Mouse (Mus musculus): ENCODE results near the gene Snrpa.

Gene Snrpa

GRCm38 (mm10) chr7:27198779-27199178 is 2.7 kb upstream of the Snrpa start:
- no peak for DNase-seq (ENCODE audit: low spot score in 2 of 2)

DNA sequence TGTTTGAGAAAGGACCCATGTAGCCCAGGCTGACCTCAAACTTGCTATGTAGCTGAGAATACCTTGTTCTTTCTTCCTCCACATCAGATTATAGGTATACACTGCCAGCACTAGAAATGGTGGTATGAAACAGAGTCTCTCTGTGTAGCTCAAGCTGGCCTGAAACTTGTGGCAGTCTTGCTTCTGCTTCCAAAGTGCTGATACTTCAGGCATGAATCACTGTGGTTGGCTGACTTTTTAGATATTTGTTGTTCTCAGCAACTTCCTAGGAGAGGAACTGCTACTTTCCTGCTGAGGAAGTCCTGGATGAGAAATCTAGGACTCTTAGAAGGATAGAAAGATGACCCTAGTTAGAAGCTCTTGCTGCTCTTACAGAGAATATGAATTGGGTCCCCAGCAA is 2.3 kb upstream of the Snrpa start:
- DNase-seq (ENCODE audit: low spot score in 2 of 2), result no peak

GRCm38 (mm10) chr7:27197634-27198033 is 1.6 kb upstream of the Snrpa start:
- no peak for DNase-seq (ENCODE audit: low spot score in 2 of 2)

DNA sequence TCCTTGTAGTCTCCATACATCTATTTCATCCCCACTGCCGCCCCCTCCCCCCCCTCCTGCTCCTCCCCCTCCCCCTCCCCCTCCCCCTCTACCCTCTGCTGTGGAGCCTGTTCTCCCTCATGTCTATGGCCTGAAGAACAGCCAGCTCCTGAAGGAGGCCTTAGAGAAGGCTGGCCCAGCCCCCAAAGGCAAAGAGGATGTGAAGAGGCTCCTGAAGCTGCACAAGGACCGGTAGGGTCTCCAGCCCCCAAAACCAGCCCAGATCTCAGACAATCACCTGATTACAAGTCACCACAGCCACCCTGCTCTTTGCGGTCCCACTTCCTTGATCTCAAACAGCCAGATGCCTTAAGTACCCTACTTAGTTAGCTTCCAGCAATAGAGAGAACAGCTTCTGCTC is 1.1 kb upstream of the Snrpa start:
- DNase-seq (ENCODE audit: low spot score in 2 of 2), result no peak

DNA sequence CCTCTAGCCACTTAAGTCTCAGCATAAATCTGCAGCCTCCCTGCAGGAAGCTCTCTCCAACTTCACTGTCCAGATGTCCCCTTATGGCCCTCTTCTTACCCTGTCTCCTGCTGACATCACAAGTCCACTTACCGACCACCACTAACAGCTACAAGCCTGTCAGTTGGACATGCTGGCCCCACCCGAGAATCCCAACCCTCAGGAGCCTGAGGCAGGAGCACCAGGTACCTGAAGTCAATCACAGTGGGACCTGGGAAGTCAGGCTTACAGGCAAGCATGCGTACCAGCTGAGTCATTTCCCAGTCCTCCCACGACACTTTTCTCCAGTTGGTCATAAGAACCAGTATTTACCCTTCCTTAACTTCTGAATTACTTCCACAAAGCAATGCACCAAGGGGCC is 2.3 kb downstream of the Snrpa start:
- no peak for DNase-seq (ENCODE audit: low spot score in 2 of 2)

GRCm38 (mm10) chr7:27192434-27192833 is 3.6 kb downstream of the Snrpa start:
- DNase-seq (ENCODE audit: low spot score in 2 of 2), result no peak

GRCm38 (mm10) chr7:27189271-27189931 is 6.7 kb downstream of the Snrpa start:
- DNase-seq (ENCODE audit: low spot score in 2 of 2), result no peak

- DNase-seq (ENCODE audit: low spot score in 2 of 2), result no peak
These were observed 10.1 kb downstream of the Snrpa start for GRCm38 (mm10) chr7:27185986-27186385.

- DNase-seq (ENCODE audit: low spot score in 2 of 2), result no peak
These were observed 11.1 kb downstream of the Snrpa start for GRCm38 (mm10) chr7:27184964-27185363.

DNA sequence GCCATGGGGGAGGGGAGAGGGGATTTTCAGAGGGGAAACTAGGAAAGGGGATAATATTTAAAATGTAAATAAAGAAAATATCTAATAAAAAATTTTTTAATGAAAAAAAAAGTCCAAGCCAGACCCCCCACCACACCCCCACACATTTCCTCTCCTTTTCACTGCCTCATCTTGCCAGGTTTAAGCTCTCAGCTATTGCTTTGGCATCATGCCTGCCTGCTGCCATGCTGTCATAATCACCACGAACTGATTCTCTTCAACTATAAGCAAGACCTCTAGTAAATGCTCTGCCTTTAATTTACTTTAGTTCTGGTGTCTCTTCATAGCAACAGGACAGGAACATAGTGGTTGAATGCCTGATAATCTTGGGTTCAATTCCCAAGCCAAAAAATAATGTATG is 13.6 kb downstream of the Snrpa start:
- no peak for DNase-seq (ENCODE audit: low spot score in 2 of 2)

DNA sequence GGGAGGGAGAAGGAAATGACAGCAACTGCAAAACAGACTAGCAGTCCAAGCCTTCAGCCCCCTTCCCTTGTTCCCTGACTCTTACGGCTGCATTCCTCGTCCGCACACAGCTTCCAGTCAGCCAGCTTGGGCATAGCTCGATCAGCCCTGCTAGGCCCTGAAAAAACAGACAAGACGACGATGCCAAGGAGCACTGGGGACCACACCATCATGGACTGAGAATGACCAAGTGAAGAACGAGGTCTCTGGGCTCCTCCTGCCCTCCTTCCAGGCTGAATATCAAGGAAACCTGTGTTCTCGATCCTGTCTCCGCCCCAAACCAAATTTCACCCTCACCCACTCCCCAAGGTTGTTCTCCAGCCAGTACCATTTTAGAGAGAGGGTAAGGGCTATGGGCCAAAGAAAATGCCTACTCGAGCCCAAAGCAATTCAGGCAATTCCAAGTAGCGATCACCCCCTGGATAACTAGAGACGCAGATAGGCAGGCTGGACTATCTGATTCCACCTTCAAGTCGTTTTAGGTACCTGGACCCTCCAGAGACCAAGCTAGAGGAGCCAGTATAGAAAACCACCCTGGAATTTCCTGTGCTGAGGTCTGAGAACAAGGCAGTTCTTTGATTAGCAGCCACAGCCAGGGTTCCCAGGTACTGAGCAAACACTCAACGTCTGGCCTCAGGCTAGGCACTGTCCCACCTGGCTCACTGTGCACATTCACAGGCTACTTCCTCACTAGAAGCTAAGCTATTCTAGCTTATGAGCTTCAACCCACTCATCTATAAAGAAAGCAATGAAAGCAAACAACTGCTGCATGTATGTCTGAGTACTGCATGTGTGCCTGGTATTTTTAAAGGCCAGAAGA is 15.0 kb downstream of the Snrpa start, which contains the start of the genes Gm21983 and Mia:
Gm21983 (minus strand) TSS at position 250 of the 859 bp plus-strand sequence.
Mia (minus strand) TSS at position 321 of the 859 bp plus-strand sequence.
- no peak for DNase-seq (ENCODE audit: low spot score in 2 of 2)

DNA sequence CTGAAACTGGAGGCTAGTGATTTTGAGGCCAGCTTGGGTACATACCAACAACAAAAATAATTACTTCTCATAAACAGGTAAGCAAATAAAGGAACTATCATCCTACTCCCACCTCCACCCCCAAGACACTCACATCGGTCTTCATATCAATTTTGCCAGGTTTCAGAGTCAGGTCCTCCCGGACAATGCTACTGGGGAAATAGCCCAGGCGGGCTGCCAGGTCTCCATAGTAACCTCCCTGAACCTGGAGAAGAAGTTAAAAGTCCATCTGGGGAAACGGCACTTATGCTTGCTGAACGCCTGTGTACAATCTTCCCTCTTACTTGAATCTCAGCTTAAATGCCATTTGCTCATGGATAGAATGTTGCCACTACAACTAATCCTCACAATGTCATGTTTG is 16.0 kb downstream of the Snrpa start:
- no peak for DNase-seq (ENCODE audit: low spot score in 2 of 2)

GRCm38 (mm10) chr7:27179217-27179918 is 16.7 kb downstream of the Snrpa start:
- no peak for DNase-seq (ENCODE audit: low spot score in 2 of 2)

DNA sequence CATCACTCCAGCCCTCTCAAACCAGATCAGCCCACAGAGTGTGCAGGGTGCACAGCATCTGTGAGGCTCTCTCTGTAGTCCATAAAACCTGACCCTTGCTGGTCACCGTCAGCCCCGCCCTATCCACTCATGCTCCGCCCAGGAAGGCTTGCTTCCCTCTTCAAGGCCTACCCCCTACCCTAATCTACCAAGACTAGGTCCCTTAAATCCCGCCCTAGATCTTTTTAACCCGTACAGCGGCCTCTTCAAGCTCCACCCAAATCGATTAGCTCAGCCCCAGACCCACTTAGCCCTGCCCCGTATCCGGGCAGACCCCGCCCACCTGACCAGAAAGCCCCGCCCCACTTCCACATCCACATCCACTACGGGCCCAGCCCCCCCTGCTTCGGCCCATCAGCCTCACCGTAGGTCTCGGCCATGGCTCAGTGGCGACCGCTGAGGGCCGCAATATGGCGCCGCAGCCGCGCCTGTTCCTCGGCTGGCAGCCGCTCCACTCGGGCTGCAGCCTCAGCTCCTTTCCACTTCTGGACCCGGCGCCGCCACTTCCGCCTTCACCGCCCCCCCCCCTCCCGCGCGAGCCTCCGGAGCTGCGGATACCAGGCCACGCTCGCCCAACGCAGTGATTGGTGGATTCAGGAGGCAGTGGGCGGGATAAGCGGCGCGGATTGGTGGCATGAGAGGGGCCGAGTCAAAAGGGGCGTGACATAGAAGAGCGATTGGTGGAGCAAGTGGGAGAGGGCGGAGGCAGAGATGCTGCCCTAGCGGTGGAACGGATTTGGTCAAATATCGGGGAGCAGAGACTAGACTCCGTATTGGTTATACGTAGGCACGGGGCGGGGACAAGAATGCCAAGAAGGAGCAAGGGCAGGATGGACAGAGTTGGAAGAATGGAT is 17.5 kb downstream of the Snrpa start, which contains the start of gene Rab4b:
Rab4b (minus strand) TSS at position 573 of the 893 bp plus-strand sequence.
- peak; percentile 98 to 99 for DNase-seq (ENCODE audit: low spot score in 2 of 2)

DNA sequence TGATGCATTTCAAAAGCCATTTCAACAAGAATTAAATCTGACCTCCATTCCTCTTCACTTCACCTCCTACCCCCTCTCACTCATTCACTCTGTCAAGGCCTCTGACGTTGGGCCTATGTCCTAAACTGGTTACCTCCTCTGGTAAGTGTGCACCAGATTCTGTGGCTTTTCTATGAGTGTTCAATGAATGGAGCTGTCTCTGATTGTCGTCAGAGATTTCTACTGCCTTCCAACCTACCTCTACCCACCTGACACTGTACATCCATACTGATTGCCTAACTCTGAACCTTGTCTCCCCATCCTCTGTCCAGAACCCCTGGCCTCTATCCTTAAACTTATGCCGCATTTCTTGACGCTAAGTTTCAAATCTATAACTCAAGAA is 18.1 kb downstream of the Snrpa start:
- DNase-seq (ENCODE audit: low spot score in 2 of 2), result no peak

DNA sequence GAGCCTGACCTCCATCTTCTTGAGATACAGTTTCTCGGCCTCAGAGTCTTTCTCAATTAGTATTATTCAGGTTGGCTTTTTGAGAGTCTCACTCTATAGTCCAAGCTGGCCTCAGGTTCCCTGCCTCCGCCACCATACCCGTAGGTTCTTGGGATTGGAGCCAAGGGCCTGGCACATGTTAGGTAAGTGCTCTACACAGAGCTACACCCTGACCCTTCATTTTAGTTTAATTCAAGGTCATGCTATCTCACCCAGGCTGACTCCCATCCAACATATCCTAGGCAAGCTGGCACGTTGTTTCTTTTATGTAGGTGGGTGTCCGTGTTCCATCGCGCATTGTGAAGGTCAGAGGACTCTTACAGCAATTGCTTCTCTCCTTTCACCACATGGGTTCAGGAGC is 21.2 kb downstream of the Snrpa start:
- no peak for DNase-seq (ENCODE audit: low spot score in 2 of 2)

DNA sequence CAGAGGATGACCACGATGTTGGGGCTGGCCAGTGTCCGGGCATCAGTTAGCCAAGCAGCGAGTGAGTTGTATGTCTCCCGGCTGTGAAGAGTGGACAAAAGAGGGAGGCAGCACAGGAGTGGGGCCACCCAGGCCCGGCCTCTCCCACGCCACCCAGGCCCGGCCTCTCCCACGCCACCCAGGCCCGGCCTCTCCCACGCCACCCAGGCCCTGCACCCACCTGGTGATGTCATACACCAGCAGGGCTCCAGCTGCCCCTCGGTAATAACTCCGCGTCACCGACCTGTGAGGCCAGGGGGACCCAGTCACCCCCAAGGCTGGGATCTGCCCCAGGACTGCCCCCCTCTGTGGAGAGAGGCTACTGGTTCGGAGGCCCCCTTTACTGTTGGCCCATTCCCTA is 21.6 kb downstream of the Snrpa start:
- DNase-seq (ENCODE audit: low spot score in 2 of 2), result no peak

GRCm38 (mm10) chr7:27170981-27171380 is 25.1 kb downstream of the Snrpa start:
- no peak for DNase-seq (ENCODE audit: low spot score in 2 of 2)

DNA sequence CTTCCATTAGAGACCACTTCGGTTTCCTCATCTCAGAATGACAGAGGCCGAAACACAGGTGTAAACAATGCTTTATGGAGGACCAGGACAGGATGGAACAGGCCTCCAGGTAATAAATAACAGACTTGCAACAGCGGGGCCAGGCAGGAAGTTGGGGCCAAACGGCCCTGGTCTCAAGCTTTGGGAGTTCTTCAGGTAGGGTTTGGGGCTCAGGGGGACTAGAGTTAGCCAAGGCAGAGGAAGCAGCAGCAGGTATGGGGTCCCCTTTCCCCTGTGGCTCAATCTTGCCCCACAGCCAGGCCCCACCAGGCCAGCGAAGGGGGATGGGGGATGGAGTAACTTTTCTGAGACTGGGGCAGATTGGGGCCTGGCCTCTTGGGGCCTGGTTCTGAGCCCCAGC is 27.7 kb downstream of the Snrpa start:
- DNase-seq (ENCODE audit: low spot score in 2 of 2), result no peak

DNA sequence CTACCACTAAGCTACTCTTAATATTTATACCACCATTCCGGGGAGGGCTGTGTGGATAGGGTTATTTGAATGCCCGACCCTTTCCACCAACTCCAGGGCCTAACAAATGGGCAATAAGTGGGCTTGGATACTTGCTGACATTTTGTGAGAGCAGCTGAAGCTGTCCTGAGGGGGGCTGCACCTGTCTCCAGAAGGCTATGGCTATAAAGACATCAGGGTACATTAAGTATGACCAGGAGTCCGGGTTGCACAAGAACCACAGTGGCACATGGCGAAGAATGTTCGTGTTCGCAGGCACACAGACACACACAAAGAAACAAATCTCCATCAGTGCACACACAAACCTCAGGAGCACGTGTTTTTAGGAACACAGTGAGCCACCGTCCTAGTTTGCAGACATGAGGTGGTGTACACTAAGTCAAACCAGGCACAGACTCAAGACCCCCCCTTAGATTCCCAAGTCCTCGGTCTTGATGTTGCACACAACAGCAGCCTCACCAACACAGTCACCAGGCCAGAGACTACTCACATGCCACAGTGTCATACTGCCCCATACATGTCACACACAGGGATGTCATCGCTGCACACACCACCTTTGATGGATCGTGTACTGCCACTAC is 28.5 kb downstream of the Snrpa start:
- no peak for DNase-seq (ENCODE audit: low spot score in 2 of 2)

All from frontal cortex, postnatal 25 days (tissue).